Mouse (Mus musculus) cerebellum, adult 11 months (tissue): ENCODE data around the gene Mroh2a.

Experiments
- DNase-seq: peaks from one replicate; pipeline ENCODE4 v3.0.0; 2022

Mroh2a gene

DNA sequence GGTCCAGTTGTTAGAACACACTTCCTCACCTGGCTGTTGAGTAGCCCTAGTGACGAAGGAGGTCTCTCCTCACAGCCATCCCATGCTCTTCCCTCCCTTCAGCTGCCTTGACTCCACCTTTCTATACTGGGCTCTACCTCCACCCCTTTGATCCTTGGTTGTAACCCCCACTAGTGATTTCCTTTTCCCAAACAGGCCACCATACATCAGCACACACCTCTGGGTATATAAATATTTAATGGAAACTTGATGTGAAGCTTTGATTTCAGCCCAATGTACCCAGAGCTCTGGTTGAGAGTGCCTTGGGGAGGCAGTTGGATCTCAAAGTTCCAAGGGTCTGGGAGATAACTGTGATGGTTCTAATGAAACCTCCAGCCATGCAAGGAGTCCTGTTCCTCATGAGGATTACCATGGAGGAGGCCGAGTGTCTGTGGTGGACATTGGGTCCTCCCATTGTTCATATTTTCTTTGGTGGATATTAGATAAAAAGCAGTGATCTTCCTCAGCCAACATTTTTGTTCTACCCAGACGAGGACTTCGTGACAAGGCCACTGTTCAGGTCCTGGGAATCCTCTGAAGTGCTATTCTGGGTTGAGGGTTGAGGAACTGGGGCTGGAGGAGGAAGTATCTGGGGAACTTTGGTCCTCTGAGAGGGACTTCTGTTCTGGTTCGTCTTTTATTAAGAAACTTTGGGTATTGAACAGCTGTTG, at the start of gene Mroh2a:
TSS of gene Mroh2a (plus strand) at position 317 of the 710 bp plus-strand sequence.
- no peak for DNase-seq

DNA sequence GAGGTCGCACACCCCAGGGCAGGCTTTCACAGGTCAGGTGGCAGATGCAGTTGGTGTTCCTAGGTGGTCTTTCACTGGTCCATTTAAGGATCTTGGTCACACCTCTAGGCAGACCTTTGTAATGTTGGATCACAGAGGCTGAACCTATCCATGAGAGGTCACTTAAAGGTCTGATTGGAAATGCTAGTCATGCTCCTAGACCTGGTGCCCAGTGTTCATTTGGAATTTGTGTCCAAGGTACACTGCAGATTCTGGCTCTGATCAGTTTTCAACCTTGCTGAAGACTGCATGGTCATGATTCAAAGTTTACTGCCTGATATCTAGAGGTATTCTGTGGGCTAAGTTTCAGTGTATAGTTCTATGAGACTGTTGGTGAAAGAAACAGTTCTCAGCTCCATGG, 47.1 kb upstream of the Mroh2a start:
- DNase-seq: no peak

GRCm38 (mm10) chr1:88186325-88186935, 40.4 kb upstream of the Mroh2a start:
- no peak for DNase-seq

GRCm38 (mm10) chr1:88192136-88192535, 34.6 kb upstream of the Mroh2a start:
- no peak for DNase-seq

DNA sequence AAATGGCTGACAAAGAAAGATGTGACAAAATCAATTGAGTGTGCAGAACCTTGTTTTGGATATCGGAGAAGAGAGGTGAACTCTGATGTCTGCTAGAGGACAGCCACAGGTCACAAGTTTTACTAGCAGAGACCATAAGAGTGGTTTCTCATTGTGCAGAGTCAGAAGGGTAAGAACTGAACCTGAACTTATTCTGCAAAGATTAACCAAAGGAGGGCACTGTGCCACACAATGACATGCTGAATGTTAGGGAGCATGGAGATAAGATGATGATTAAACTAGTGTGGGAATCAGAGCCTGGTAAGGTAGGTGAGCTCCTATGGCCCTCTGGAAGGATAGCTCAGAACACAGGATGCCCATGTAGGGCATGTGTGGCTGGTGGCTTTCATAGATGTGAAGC, 31.1 kb upstream of the Mroh2a start:
- DNase-seq: no peak

- DNase-seq: no peak
Measured at GRCm38 (mm10) chr1:88197443-88197842, 29.3 kb upstream of the Mroh2a start.

- DNase-seq: peak; percentile 38
Measured at GRCm38 (mm10) chr1:88199996-88200395, 26.8 kb upstream of the Mroh2a start.

DNA sequence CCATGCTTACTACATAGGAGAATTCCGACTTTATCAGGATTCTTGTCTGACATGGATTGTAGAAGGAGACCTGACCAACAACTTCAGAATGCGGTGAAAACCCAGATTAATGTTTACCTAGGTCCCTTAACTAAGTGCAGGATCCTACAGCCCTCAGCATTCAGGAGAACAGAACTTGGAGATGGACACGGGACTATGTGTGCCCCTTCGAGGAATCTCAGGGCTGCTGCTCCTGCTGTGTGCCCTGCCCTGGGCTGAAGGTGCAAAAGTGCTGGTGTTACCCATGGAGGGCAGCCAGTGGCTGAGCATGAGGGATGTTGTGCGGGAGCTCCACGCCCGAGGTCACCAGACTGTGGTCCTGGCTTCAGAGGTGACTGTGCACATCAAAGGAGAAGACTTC, 26.3 kb upstream of the Mroh2a start, which contains the start of gene Ugt1a2:
TSS of gene Ugt1a2 (plus strand) at position 146 of the 400 bp plus-strand sequence.
- no peak for DNase-seq

DNA sequence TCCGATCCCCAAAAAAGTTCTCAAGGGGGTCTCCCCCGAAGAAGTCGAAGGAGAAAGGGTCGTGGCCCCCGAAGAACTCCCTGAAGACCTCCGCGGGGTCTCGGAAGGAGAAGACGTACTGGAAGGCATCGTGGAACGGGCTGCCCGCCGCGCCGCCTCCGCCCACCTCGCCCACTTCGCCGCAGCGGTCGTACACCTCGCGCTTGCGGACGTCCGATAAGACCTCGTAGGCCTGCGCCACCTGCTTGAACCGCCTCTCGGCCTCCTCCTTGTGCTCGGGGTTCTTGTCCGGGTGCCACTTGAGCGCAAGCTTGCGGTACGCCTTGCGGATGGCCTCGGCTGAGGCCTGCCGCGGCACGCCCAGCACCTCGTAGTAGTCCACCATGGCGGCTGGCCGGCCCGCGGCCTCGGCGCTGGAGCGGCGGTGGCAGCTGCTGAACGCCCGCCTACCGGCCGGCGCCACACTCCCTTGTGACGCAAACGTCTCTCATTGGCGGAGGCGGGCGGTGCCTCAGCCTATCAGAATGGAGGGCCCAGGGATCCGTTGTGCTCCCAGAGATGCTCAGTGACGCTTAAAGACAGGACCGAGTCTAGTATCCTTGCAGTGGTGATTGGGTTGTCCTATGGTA, 21.4 kb upstream of the Mroh2a start, which contains the start of gene Dnajb3:
TSS of gene Dnajb3 (minus strand) at position 489 of the 629 bp plus-strand sequence.
- DNase-seq: peak; percentile 85

- no peak for DNase-seq
Measured at GRCm38 (mm10) chr1:88206843-88207479, 19.8 kb upstream of the Mroh2a start.

GRCm38 (mm10) chr1:88211812-88212211, 15.0 kb upstream of the Mroh2a start, which contains the start of gene Ugt1a1:
Ugt1a1 (plus strand) TSS chr1:88211959.
- DNase-seq: no peak

- no peak for DNase-seq
Measured at GRCm38 (mm10) chr1:88212341-88213045, 14.3 kb upstream of the Mroh2a start.

GRCm38 (mm10) chr1:88213061-88213460, 13.7 kb upstream of the Mroh2a start:
- DNase-seq: no peak

GRCm38 (mm10) chr1:88213766-88214461, 12.9 kb upstream of the Mroh2a start:
- no peak for DNase-seq

- DNase-seq: no peak
Measured at GRCm38 (mm10) chr1:88214462-88214952, 12.3 kb upstream of the Mroh2a start.

- no peak for DNase-seq
Measured at GRCm38 (mm10) chr1:88215466-88216380, 11.1 kb upstream of the Mroh2a start.

DNA sequence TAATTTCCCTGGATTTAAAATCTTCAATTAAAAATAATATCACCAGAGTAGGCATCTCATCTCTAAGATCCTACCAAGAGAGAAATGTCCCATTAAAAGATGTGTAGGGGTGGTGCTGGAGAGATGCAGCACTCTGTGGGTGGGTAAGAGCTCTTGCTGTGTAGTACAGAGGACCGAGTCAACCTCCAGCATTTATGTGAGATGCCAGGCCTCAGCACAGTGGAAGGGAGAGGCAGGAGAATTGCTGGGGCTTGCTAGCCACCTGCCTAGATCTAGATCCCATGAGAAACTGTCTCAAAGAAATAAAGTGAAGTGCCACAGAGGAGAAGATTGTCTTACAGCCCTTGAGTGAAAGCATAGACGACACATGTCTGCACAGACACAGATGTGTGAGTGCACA, 10.2 kb upstream of the Mroh2a start:
- no peak for DNase-seq

DNA sequence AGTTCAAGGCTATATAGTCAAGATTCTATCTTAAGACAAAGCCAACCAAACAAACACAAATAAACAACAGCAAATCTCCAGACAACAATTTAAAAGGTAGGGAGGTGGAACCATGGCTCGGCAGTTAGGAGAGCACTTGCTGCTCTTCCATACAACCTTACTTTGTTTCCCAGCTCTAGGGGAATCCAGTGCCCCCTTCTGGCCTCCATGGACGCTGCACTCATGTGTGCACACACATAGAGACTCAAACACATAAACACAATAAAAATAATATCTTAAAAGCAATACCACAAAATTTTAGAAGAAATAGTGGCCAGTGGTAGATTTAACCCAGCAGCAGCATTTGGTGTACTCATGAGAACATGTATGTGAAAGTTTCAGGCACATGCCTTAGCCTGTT, 9.6 kb upstream of the Mroh2a start:
- DNase-seq: no peak

- no peak for DNase-seq
Measured at GRCm38 (mm10) chr1:88217576-88217975, 9.2 kb upstream of the Mroh2a start.

- DNase-seq: no peak
Measured at GRCm38 (mm10) chr1:88218051-88218450, 8.7 kb upstream of the Mroh2a start.

DNA sequence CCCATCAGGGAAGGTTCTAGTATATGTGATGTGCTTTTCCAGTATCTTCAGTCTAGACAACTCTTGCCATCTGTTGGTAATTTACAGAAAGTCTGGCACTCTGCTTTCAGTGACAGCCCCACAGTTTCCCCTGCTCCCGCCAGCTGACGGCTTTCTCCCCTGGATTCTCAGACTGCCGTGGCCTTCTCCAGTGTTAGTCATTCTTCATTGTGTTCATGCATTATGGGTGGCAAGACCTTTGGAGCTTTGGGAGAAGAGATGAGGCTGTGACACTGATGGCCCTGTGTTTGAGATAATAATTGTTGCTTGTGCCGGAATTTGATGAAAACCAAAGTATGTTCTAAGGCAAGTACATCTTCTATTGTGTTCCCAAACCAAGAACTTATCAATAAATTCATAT, 8.2 kb upstream of the Mroh2a start:
- DNase-seq: no peak
